Mouse (Mus musculus): ENCODE measurements around the gene Ccl25. TPM values are rescaled to one million over a fixed set of nuclear protein-coding genes. Genes with fewer than 3 reads are reported as not detected.

Ccl25 gene
- polyA plus RNA-seq, 1 experiment from 2014 or later = 142 TPM

DNA sequence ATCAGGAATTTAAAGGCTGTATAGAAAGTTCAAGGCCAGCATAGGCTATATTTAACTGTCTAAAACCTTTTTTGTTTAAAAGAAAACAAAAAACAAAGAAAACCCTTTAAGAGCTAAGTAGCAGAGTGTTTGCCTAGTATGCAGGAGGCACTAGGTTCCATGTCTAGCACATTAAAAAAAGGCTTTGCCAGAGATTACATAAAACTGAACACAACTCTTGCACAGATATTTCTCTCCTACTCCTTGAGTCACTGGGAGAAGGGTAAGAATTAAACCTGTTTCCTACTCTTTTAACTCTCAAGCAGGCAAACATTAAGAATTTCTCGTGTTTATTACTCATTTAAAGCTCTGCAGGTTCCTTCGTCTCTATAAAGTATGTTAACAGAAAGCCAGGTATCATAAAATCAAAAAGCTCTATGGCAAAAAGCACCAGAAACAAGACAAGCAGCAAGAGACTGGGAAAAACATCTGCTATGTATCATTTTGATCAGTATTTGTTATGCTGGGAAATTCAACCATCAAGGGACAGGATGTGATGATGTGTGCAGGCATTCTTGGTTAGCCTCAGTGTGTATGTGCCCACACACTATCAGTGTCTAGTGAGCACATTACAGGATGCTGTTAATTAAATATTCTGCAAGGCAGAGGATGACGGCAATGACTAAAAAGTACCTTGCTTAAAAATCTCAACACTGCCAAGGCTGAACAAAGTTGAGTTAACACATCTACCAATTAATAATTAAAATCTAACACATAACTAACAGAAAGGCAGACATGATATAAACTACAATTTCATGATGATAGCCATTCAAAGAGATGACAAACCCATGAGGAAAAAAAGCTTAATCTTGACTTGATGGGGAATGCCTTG, 11.5 kb upstream of the Ccl25 start:
- H3K27me3 ChIP-seq (replicated peaks; ENCODE audit: control insufficient read depth, insufficient read depth, low read length) = no peaks in the 10 kb centered on the region
- no peak overlapping the region for H3K4me3 ChIP-seq (ENCODE audit: low read length)
- H3K9me3 ChIP-seq (ENCODE audit: control insufficient read depth, low read length) = no peaks in the 10 kb centered on the region
- H3K27ac ChIP-seq (ENCODE audit: low read length) = no peak overlapping the region
- no peaks in the 10 kb centered on the region for H3K4me1 ChIP-seq (ENCODE audit: control insufficient read depth, insufficient read depth, low read length)
- WGBS = 70% methylated on average over 3 of the region's 3 CpGs
- H3K9ac ChIP-seq (ENCODE audit: low read depth, low read length) = no peak overlapping the region
- H3K4me2 ChIP-seq (ENCODE audit: low read depth, low read length) = no peak overlapping the region
- peaks cover 11% of the 10 kb centered on the region for H3K36me3 ChIP-seq (ENCODE audit: control insufficient read depth, insufficient read depth, low read length)
- no peak for ATAC-seq

DNA sequence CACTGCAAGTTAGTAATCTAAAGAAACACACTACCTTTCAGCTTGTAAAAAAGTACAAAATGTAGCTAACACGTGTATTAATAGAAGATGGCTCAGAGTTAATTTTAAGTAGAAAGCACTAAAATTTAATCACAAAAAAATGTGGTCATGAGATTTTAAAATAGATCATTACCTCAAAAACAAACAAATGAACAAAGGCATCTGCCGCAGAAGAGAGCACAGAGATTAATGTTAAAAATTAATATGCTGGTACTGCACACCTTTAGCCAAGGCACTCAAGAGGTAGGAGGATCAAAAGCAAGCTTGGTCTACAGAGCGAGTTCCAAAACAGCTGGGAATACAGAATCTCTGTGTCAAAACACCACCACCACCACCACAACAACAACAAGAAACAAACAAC, 10.2 kb upstream of the Ccl25 start:
- 85% methylated on average over 3 of the region's 3 CpGs for WGBS
- no peak overlapping the region for H3K27ac ChIP-seq (ENCODE audit: low read length)
- H3K27me3 ChIP-seq (replicated peaks; ENCODE audit: control insufficient read depth, insufficient read depth, low read length) = no peaks in the 10 kb centered on the region
- H3K4me1 ChIP-seq (ENCODE audit: control insufficient read depth, insufficient read depth, low read length) = peaks cover 11% of the 10 kb centered on the region; the same call in 1 of the 2 replicates
- no peak for ATAC-seq
- peaks cover 8% of the 10 kb centered on the region for H3K36me3 ChIP-seq (ENCODE audit: control insufficient read depth, insufficient read depth, low read length)
- H3K4me3 ChIP-seq (ENCODE audit: low read length) = no peak overlapping the region
- no peak overlapping the region for H3K9ac ChIP-seq (ENCODE audit: low read depth, low read length)
- H3K4me2 ChIP-seq (ENCODE audit: low read depth, low read length) = no peak overlapping the region
- no peaks in the 10 kb centered on the region for H3K9me3 ChIP-seq (ENCODE audit: control insufficient read depth, low read length)

DNA sequence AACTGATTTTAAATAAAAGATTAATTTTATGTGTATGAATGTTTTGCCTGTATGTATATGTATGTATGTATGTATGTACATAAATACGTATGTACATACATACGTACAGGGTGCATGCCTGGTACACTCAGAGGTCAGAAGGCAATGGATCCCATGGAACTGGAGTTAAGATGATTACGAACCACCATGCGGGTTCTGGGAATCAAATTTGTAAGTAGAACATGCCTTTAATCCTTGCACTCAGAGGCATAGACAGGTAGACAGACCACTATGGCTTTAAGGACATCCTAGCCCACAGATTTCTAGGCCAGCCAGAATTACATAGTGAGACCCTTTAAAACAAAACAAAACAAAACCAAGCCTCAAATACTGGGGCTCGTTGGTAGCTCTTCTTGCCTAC, 6.9 kb upstream of the Ccl25 start:
- H3K9me3 ChIP-seq (ENCODE audit: control insufficient read depth, low read length) = no peaks in the 10 kb centered on the region
- no peaks in the 10 kb centered on the region; the same call in 1 of the 2 replicates for H3K36me3 ChIP-seq (ENCODE audit: control insufficient read depth, insufficient read depth, low read length)
- no peak overlapping the region for H3K4me2 ChIP-seq (ENCODE audit: low read depth, low read length)
- H3K27me3 ChIP-seq (replicated peaks; ENCODE audit: control insufficient read depth, insufficient read depth, low read length) = no peaks in the 10 kb centered on the region
- ATAC-seq = no peak
- H3K4me1 ChIP-seq (ENCODE audit: control insufficient read depth, insufficient read depth, low read length) = peaks cover 31% of the 10 kb centered on the region
- 88% methylated on average over 5 of the region's 5 CpGs for WGBS
- H3K4me3 ChIP-seq (ENCODE audit: low read length) = no peak overlapping the region
- H3K9ac ChIP-seq (ENCODE audit: low read depth, low read length) = no peak overlapping the region
- H3K27ac ChIP-seq (ENCODE audit: low read length) = no peak overlapping the region

DNA sequence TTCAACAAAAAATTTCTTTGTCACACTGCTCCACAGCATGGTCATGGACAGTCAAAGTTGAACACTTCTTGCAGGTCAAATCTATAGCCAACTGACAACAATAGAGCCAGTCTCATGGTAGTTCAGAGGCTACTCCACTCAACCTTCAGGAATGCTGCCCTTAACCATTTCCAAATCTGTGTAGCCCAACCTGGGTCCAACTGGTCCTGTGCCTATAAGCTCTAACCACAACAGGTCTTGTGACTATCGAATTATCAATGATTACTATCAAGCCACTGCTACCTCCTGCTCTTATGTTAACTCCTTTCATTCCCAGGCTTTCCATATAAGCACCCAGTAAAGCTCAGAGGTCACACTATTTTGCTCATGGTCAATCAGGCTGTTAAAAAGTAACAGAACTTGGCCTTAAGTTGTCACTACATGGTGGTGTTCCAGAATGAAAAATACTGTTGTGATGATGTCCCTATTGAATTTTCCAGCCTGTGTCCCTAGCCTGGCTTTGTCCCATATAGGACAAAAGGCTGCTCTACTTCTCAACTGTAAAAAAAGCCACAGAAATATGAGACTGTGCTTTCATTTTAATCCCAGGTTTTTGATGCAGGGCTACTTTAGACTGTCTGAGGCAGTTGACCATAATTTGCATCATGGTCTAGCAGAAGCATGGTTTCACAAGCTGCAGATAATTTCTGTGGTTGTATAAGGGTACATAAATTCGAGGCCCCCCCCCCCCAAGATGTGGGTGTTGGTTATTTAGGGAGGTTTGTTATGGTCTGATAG, 6.0 kb upstream of the Ccl25 start:
- H3K4me3 ChIP-seq (ENCODE audit: low read length) = no peak overlapping the region
- WGBS = 72% methylated on average over 2 of the region's 2 CpGs
- H3K9me3 ChIP-seq (ENCODE audit: control insufficient read depth, low read length) = no peaks in the 10 kb centered on the region
- H3K27ac ChIP-seq (ENCODE audit: low read length) = 0 out of 2 replicates have a peak overlapping the region, but pooled peaks have one; percentile 17
- H3K27me3 ChIP-seq (replicated peaks; ENCODE audit: control insufficient read depth, insufficient read depth, low read length) = no peaks in the 10 kb centered on the region
- ATAC-seq = 0 out of 2 replicates have a peak, but pooled peaks have one; percentile 7
- H3K36me3 ChIP-seq (ENCODE audit: control insufficient read depth, insufficient read depth, low read length) = no peaks in the 10 kb centered on the region; the same call in 1 of the 2 replicates
- no peak overlapping the region for H3K4me2 ChIP-seq (ENCODE audit: low read depth, low read length)
- H3K4me1 ChIP-seq (ENCODE audit: control insufficient read depth, insufficient read depth, low read length) = peaks cover 38% of the 10 kb centered on the region
- no peak overlapping the region for H3K9ac ChIP-seq (ENCODE audit: low read depth, low read length)

DNA sequence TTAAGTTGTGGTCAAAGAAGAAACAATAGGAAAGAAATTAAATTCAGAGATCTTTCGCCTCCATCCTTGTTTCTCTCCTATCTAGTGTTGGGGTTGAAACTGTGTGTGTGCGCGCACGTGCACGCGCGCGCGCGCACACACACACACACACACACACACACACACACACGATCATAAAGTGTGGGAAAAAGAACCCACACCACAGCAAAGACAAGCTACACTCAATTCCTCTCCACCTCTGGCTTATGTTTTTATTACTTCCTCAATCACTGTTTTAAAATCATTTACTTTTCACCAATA, 5.5 kb upstream of the Ccl25 start:
- Histone ChIP-seq H3K4me2 (ENCODE audit: low read depth, low read length) (no peak overlapping the region), H3K27ac (ENCODE audit: low read length) (0 out of 2 replicates have a peak overlapping the region, but pooled peaks have one; percentile 17), H3K27me3 (replicated peaks; ENCODE audit: control insufficient read depth, insufficient read depth, low read length) (no peaks in the 10 kb centered on the region), H3K4me3 (ENCODE audit: low read length) (no peak overlapping the region), H3K9me3 (ENCODE audit: control insufficient read depth, low read length) (no peaks in the 10 kb centered on the region), H3K4me1 (ENCODE audit: control insufficient read depth, insufficient read depth, low read length) (peaks cover 38% of the 10 kb centered on the region), H3K9ac (ENCODE audit: low read depth, low read length) (no peak overlapping the region), H3K36me3 (ENCODE audit: control insufficient read depth, insufficient read depth, low read length) (no peaks in the 10 kb centered on the region; the same call in 1 of the 2 replicates)
- ATAC-seq = no peak
- 89% methylated on average over 11 of the region's 11 CpGs for WGBS

DNA sequence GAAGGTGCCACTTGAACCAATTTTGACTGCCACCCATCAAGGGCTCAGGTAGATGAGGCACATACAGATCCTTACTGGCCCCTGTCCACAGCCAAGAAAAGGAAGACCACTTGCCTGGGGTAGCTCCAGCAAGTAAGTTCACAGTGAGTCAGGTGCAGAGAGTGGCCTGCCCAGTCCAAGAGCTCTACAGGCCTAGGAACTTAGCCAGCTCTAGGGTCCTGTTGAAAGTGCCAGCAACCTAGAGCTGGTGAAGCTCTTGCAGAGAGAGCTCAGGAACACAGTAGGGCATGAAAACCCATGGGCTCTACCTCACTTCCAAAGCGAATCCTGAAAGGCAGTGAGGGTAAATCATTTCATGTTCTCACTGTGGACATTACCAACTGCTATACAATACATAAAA, 4.6 kb upstream of the Ccl25 start:
- no peaks in the 10 kb centered on the region for H3K27me3 ChIP-seq (replicated peaks; ENCODE audit: control insufficient read depth, insufficient read depth, low read length)
- no peak overlapping the region for H3K4me2 ChIP-seq (ENCODE audit: low read depth, low read length)
- H3K4me1 ChIP-seq (ENCODE audit: control insufficient read depth, insufficient read depth, low read length) = peaks cover 38% of the 10 kb centered on the region
- 95% methylated on average over 1 of the region's 1 CpGs for WGBS
- H3K9me3 ChIP-seq (ENCODE audit: control insufficient read depth, low read length) = no peaks in the 10 kb centered on the region
- no peaks in the 10 kb centered on the region; the same call in 1 of the 2 replicates for H3K36me3 ChIP-seq (ENCODE audit: control insufficient read depth, insufficient read depth, low read length)
- ATAC-seq = no peak
- no peak overlapping the region for H3K27ac ChIP-seq (ENCODE audit: low read length)
- no peak overlapping the region for H3K4me3 ChIP-seq (ENCODE audit: low read length)
- H3K9ac ChIP-seq (ENCODE audit: low read depth, low read length) = no peak overlapping the region

DNA sequence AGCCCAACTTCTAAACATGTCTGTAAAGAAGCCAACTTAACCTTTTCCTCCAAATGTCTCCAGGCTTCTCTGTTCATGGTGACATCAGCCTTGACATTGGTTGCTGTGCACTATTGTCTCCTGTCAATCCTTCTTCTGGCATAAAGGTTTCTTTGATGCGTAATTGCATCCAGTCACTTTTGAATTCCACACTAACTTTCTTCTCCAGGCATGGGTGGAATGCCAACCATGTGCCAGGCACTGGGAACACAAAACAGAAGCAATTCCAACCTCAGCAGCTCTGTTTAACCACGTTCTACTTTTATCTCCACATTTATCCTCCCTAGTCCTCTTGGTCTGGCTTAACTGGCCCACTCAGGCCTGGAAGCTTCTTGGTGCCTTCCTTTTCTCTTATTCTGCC, 4.0 kb upstream of the Ccl25 start:
- ATAC-seq = no peak
- H3K9me3 ChIP-seq (ENCODE audit: control insufficient read depth, low read length) = no peaks in the 10 kb centered on the region
- H3K36me3 ChIP-seq (ENCODE audit: control insufficient read depth, insufficient read depth, low read length) = no peaks in the 10 kb centered on the region; the same call in 1 of the 2 replicates
- no peaks in the 10 kb centered on the region for H3K27me3 ChIP-seq (replicated peaks; ENCODE audit: control insufficient read depth, insufficient read depth, low read length)
- 58% methylated on average over 2 of the region's 2 CpGs for WGBS
- no peak overlapping the region for H3K4me3 ChIP-seq (ENCODE audit: low read length)
- no peak overlapping the region for H3K9ac ChIP-seq (ENCODE audit: low read depth, low read length)
- peaks cover 42% of the 10 kb centered on the region for H3K4me1 ChIP-seq (ENCODE audit: control insufficient read depth, insufficient read depth, low read length)
- no peak overlapping the region for H3K4me2 ChIP-seq (ENCODE audit: low read depth, low read length)
- H3K27ac ChIP-seq (ENCODE audit: low read length) = no peak overlapping the region

DNA sequence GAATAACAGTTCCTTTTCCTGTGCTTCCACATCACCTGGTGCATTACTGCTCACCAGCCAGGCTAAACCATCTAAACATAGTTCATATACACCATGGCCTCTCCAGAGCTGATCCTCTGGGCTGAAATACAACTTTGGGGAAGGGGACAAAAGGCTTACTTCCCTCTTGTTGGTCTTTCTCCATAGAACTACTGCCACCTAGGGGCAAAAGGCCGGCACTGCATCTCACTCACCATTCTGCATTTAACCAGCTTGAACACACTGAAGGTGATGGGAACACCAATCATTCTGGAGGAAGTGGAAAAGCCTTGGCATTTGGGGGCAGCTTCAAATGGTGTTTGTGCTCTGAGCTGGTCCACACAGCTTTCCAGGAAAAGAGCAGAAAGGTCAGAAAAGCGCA, 2.5 kb upstream of the Ccl25 start:
- no peak overlapping the region for H3K9ac ChIP-seq (ENCODE audit: low read depth, low read length)
- no peak overlapping the region for H3K4me3 ChIP-seq (ENCODE audit: low read length)
- H3K27me3 ChIP-seq (replicated peaks; ENCODE audit: control insufficient read depth, insufficient read depth, low read length) = no peaks in the 10 kb centered on the region
- H3K27ac ChIP-seq (ENCODE audit: low read length) = no peak overlapping the region
- no peak for ATAC-seq
- H3K4me2 ChIP-seq (ENCODE audit: low read depth, low read length) = no peak overlapping the region
- peaks cover 42% of the 10 kb centered on the region for H3K4me1 ChIP-seq (ENCODE audit: control insufficient read depth, insufficient read depth, low read length)
- WGBS = 29% methylated on average over 2 of the region's 2 CpGs
- H3K36me3 ChIP-seq (ENCODE audit: control insufficient read depth, insufficient read depth, low read length) = no peaks in the 10 kb centered on the region; the same call in 1 of the 2 replicates
- H3K9me3 ChIP-seq (ENCODE audit: control insufficient read depth, low read length) = no peaks in the 10 kb centered on the region

DNA sequence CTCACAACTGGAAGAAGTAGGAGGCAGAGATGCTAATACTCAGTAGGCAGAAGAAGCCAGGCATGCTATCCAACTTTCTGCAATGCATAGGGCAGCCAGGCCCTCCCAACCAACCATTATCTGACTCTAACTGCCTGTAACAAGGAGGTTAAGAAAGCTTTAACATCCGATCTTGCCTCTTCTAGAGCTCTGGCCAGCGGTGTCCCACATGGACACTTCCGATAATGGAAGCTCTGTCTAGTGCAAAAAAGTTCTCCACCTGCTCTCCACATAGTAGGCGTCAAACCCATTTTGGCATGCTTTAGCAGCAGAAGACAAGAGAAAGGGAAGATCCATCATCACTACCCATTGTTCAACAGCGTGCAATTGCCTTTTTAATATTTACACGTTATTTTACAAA, 1.1 kb upstream of the Ccl25 start:
- Histone ChIP-seq H3K4me1 (ENCODE audit: control insufficient read depth, insufficient read depth, low read length) (peaks cover 39% of the 10 kb centered on the region), H3K27ac (ENCODE audit: low read length) (0 out of 2 replicates have a peak overlapping the region, but pooled peaks have one; percentile 19), H3K36me3 (ENCODE audit: control insufficient read depth, insufficient read depth, low read length) (peaks cover 9% of the 10 kb centered on the region; the same call in 1 of the 2 replicates), H3K27me3 (replicated peaks; ENCODE audit: control insufficient read depth, insufficient read depth, low read length) (no peaks in the 10 kb centered on the region), H3K9ac (ENCODE audit: low read depth, low read length) (peak overlapping the region; percentile 98), H3K9me3 (ENCODE audit: control insufficient read depth, low read length) (no peaks in the 10 kb centered on the region), H3K4me3 (ENCODE audit: low read length) (peak overlapping the region; percentile 97), H3K4me2 (ENCODE audit: low read depth, low read length) (peak overlapping the region; percentile 82)
- WGBS = 3% methylated on average over 6 of the region's 6 CpGs
- no peak for ATAC-seq

Measured in intestine, embryonic 16.5 days (tissue).